Mouse (Mus musculus) heart, postnatal 4 days (tissue): ENCODE results near the gene Tmem26. TPM values are rescaled to one million over a fixed set of nuclear protein-coding genes. Genes with fewer than 3 reads are reported as not detected.
A peak's percentile ranks its signal among the peaks of the same experiment; 100 is the strongest.

Source experiments
- DNase-seq: peaks from one replicate; pipeline ENCODE4 v3.0.0; 2021
- total RNA-seq, 2 experiments: library from RNA; stranded (reverse); gene quantifications; 2 replicates each; pipeline ENCODE4 v1.2.3; 2021

Gene Tmem26
- total RNA-seq, 2 experiments from 2014 or later = 2.1 to 2.2 TPM

DNA sequence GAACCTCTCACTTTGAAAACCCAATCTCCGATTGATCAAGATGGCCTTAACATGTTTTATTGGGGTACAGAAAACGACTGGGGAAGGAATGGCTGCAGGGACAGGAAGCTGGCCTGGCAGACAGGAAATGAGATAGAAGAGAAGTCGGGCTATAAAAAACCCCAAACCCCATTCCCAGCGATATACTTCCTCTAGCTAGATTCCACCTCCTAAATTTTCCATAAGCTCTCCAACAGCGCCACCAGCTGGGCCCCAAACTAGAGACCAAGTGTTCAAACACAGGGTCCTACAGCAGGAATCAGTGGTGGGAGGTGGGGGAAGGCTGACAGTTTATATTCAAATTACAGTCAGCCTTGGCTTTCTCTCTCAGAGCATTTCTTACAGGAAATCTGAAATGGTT is 35.8 kb downstream of the Tmem26 start:
- DNase-seq = peak; percentile 37

GRCm38 (mm10) chr10:68759789-68760188 is 36.3 kb downstream of the Tmem26 start:
- DNase-seq = no peak

GRCm38 (mm10) chr10:68781067-68781868 is 57.8 kb downstream of the Tmem26 start:
- DNase-seq = no peak

- DNase-seq = no peak
Measured at GRCm38 (mm10) chr10:68782724-68783123, 59.3 kb downstream of the Tmem26 start.

DNA sequence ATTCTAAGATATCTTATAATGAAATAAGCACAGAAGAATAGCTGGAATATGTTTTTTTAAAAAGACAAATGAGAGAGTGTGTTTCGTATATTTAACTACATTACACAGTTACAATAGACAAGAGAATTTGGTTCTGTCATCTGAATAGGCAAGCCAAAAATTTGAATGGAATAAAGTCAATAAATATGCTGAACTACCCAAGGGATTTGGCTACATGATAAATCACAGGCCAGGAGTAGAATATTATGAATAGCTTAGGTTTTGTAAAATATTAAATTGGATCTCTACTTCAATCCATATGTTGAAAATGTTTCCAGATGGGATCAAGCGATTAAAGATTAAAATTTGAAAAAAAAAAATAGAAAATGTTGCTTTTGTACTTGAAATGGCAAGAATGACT is 60.4 kb downstream of the Tmem26 start:
- no peak for DNase-seq

GRCm38 (mm10) chr10:68784463-68784862 is 61.0 kb downstream of the Tmem26 start:
- DNase-seq = no peak

- DNase-seq = peak; percentile 67
Measured at GRCm38 (mm10) chr10:68795466-68795865, 72.0 kb downstream of the Tmem26 start.

GRCm38 (mm10) chr10:68799883-68800282 is 76.4 kb downstream of the Tmem26 start:
- no peak for DNase-seq

DNA sequence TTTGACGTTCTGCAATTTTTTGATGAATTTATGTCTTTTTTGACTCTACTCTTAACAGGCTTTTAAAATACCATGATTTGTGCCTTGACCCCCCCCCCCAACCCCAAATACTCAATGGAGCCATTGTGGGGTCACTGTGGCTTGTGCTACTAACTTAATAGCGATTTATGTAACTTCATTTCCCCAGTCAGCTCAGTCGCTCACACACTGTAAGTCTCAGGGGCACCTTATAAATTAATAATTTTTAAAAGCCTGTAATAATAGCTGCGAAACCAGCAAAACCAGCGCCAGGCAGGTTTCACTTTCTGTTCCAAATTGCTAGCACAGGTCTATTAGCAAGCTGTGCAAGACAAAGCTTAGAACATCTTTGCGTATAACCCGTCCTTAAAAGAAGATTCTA is 76.9 kb downstream of the Tmem26 start:
- no peak for DNase-seq

GRCm38 (mm10) chr10:68806328-68806727 is 82.9 kb downstream of the Tmem26 start:
- no peak for DNase-seq

GRCm38 (mm10) chr10:68810958-68811357 is 87.5 kb downstream of the Tmem26 start:
- no peak for DNase-seq

DNA sequence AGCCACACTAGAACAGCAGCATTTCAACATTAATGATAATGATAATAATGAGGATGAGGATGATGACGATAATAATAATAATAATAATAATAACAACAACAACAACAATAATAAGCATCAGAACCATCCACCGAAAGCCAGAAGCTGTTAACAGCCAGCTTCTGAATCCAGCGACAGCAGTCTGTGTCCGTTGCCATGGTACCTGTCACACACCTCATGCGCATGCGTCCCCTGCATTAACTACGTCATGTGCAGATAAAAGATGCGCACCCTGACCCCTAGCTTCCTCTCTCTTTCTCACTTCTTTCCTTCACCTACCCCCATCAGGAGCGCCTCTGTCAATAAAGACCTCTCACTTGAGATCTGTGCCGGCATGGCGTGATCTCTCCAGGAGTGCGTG is 89.3 kb downstream of the Tmem26 start:
- no peak for DNase-seq

DNA sequence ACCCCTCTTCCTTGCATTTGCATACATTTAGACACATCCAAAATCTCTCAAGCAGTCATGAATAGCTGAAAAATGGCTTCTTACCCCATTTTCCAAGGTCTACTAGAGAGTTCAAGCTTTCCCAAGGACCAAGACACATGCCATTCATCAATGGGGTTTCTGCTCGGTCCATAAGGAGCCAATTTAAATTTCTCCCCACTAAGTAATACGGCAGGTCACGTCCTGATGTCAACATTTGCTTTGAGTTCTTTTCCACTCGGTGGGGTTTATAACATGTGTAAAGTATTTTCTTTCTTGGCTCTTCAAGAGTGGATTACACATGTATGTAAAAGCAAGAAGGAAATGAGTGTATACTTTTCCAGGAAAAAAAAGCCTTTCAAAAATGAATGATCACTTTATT is 93.8 kb downstream of the Tmem26 start:
- no peak for DNase-seq

- no peak for DNase-seq
Measured at GRCm38 (mm10) chr10:68818065-68818759, 94.8 kb downstream of the Tmem26 start.

DNA sequence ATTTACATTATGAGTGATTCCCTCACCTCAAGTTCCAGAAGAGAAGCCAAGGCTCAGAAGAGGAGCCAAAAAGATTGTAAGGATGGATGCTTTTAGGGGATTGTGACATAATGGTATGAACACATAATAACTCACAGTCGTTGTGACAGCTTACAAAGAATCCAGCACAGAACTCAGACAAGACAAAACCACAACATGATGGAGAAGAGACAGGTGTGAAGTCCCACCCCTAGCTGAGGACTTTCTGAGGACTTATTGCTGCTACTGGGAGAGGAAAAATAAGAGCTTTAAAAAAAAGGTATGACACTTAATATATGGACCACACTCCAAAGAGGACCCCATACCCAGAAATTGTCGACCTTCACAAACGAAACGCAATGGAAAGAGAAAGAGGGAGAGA is 101.1 kb downstream of the Tmem26 start:
- DNase-seq = no peak

Other genes starting within 250 kb of the Tmem26 start
- 10 to 100 TPM; 30.5 to 36.1 TPM for gene Cabcoco1, start 181.8 kb upstream of the Tmem26 start, total RNA-seq